Mouse (Mus musculus) forebrain, embryonic 12.5 days (tissue): Measurements from ENCODE around the gene Myo1g. TPM values are rescaled to one million over a fixed set of nuclear protein-coding genes. Genes with fewer than 3 reads are reported as not detected.
"Not testable (repeated sequence)": the region's sequence is repeated elsewhere in the genome, so short reads cannot be mapped to it uniquely, and the experiment has no call there.

Experiments
- ATAC-seq: fragments of 200-750 bp; cut with Nextera tagmentation; 2 replicates; pipeline ENCODE4 v1.8.0; 2017; ENCODE audit warnings: moderate TSS enrichment; ENCODE audit not compliant: low FRiP score
- H3K27ac ChIP-seq: fragments of 300-500 bp; sonication (generic); 2 replicates; pipeline ENCODE4 v1.5.1; 2016; ENCODE audit warnings: mild to moderate bottlenecking
- H3K27me3 ChIP-seq: fragments of 300-500 bp; sonication (generic); 2 replicates; pipeline ENCODE4 v1.6.1; 2016; ENCODE audit warnings: mild to moderate bottlenecking
- H3K36me3 ChIP-seq: fragments of 300-500 bp; sonication (generic); replicated peaks from 2 replicates; pipeline ENCODE4 v1.6.1; 2016; ENCODE audit warnings: mild to moderate bottlenecking
- H3K4me1 ChIP-seq: fragments of 300-500 bp; sonication (generic); 2 replicates; pipeline ENCODE4 v1.6.1; 2016
- H3K4me2 ChIP-seq: fragments of 300-500 bp; sonication (generic); 2 replicates; pipeline ENCODE4 v1.6.1; 2016; ENCODE audit warnings: mild to moderate bottlenecking, moderate library complexity
- H3K4me3 ChIP-seq: fragments of 300-500 bp; sonication (generic); replicated peaks from 2 replicates; pipeline ENCODE4 v1.5.1; 2016; ENCODE audit warnings: mild to moderate bottlenecking
- H3K9ac ChIP-seq: fragments of 300-500 bp; sonication (generic); 2 replicates; pipeline ENCODE4 v1.6.1; 2016; ENCODE audit warnings: mild to moderate bottlenecking
- H3K9me3 ChIP-seq: fragments of 300-500 bp; sonication (generic); 2 replicates; pipeline ENCODE4 v1.6.1; 2016
- WGBS: fragments of 180-500 bp; shearing (Covaris S2); methylation state at CpG from one replicate; pipeline ENCODE4 v1.1.7; 2016; 5-methylcytosine and 5-hydroxymethylcytosine counted together
- polyA plus RNA-seq: library from polyadenylated mRNA; unstranded; fragments of >200 nt; fragmentation: Nextera tagmentation; extraction: Ambion mirVana; gene quantifications from 2 replicates; pipeline ENCODE4 v1.2.1, GENCODE M21; 2016

Gene Myo1g
- polyA plus RNA-seq, 1 experiment from 2014 or later, result 0.31 TPM

GRCm38 (mm10) chr11:6527256-6528185 lies 6.8 kb upstream of the Myo1g start:
- peaks cover 30% of the 10 kb centered on the region for H3K36me3 ChIP-seq
- H3K4me1 ChIP-seq, result peaks cover 23% of the 10 kb centered on the region
- H3K9me3 ChIP-seq, result no peaks in the 10 kb centered on the region
- peak overlapping the region; percentile 75; the same call in 1 of the 2 replicates for H3K27ac ChIP-seq
- H3K4me2 ChIP-seq, result peak overlapping the region; percentile 76
- peak overlapping the region; percentile 55 for H3K4me3 ChIP-seq
- ATAC-seq, result 0 out of 2 replicates have a peak, but pooled peaks have one; percentile 21
- WGBS, result 21% methylated on average over 10 of the region's 10 CpGs
- peak overlapping the region; percentile 71 for H3K9ac ChIP-seq
- no peaks in the 10 kb centered on the region for H3K27me3 ChIP-seq

DNA sequence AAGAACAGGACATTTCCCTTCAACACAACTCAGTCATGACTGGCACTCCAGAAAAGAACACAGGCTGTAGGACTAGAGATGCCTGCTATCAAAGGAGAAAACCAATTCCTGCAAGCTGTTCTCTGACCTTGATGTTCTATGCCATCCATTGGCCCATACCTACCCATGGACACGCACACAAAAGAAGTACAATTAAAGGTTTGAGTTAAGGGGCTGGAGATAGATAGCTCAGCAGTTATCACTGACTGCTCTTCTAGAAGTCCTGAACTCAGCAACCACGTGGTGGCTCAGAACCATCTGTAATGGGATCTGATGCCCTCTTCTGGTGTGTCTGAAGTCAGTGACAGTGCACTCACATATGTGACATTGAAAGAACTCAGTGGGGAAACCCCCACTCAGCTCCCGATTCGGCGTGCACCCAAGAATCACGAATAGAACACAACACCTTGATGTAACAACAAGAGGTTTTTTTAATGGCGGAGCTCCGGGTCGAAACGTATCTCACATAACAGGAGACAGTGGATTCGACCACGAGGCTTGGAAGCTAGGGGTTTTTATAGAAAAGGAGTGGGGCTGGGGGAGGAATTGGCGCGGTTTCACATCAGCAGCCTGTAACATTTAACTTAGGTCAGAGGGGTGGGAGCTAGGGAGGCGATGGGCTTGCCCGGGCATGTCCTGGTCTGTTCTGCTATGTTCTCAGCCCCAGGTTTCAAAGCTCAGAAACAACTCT lies 5.9 kb upstream of the Myo1g start:
- peak overlapping the region; percentile 76 for H3K4me2 ChIP-seq
- H3K4me3 ChIP-seq, result peak overlapping the region; percentile 55
- peaks cover 30% of the 10 kb centered on the region for H3K36me3 ChIP-seq
- not testable (repeated sequence) for ATAC-seq, H3K27ac ChIP-seq, H3K9me3 ChIP-seq, H3K27me3 ChIP-seq
- H3K4me1 ChIP-seq, result peaks cover 23% of the 10 kb centered on the region
- 75% methylated on average over 13 of the region's 16 CpGs for WGBS
- peak overlapping the region; percentile 71; the same call in 1 of the 2 replicates for H3K9ac ChIP-seq

DNA sequence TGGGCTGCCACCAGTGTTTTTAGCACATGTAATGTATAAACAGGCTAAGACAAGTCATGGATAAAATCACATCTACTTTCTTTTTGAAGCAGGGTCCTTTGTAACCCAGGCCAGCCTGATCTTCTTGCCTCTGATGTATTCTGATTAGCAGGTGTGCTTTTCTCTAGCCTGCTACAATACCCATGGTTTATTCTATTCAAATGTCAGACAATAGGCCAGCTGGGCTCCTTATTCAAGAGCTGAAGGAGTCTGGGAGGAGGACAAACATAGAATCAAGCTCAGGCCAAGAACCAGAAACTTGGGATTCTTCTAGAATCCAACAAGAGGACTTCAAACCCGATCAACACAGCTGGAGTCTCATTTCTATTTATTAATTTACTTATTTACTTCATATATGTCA lies 4.5 kb upstream of the Myo1g start:
- H3K9me3 ChIP-seq, result no peaks in the 10 kb centered on the region
- H3K4me2 ChIP-seq, result no peak overlapping the region
- no peak overlapping the region for H3K9ac ChIP-seq
- 42% methylated on average over 1 of the region's 1 CpGs for WGBS
- H3K27ac ChIP-seq, result no peak overlapping the region; the same call in 1 of the 2 replicates
- no peaks in the 10 kb centered on the region for H3K27me3 ChIP-seq
- H3K4me3 ChIP-seq, result no peak overlapping the region
- H3K4me1 ChIP-seq, result peaks cover 23% of the 10 kb centered on the region
- ATAC-seq, result no peak
- peaks cover 30% of the 10 kb centered on the region for H3K36me3 ChIP-seq

DNA sequence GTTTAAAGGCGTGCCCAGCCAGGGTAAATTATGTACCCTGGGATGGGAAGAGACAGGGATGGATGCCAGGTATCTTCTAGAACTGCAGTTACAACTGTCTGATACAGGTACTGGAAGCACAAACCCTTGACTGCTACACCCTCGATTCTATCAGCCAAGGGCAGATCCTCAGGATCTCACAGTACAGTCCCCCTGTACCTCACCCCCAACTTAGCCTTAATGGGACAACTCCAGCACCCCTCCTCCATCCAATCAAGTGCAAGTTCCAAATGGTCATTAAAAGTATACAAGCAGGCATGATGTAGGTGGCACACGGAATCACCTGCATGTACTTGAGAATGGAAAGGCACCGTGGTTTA lies 4.1 kb upstream of the Myo1g start:
- no peak overlapping the region for H3K4me3 ChIP-seq
- peak overlapping the region; percentile 51; the same call in 1 of the 2 replicates for H3K27ac ChIP-seq
- no peak overlapping the region for H3K9ac ChIP-seq
- H3K4me2 ChIP-seq, result no peak overlapping the region
- 91% methylated on average over 4 of the region's 4 CpGs for WGBS
- H3K4me1 ChIP-seq, result peaks cover 23% of the 10 kb centered on the region
- no peaks in the 10 kb centered on the region for H3K27me3 ChIP-seq
- ATAC-seq, result no peak
- H3K36me3 ChIP-seq, result peaks cover 30% of the 10 kb centered on the region
- H3K9me3 ChIP-seq, result no peaks in the 10 kb centered on the region

GRCm38 (mm10) chr11:6524165-6524879 lies 3.6 kb upstream of the Myo1g start:
- Histone ChIP-seq H3K27ac (peak overlapping the region; percentile 51; the same call in 1 of the 2 replicates), H3K4me1 (peaks cover 23% of the 10 kb centered on the region), H3K9me3 (no peaks in the 10 kb centered on the region), H3K36me3 (peaks cover 30% of the 10 kb centered on the region), H3K27me3 (no peaks in the 10 kb centered on the region), H3K9ac (no peak overlapping the region), H3K4me2 (no peak overlapping the region), H3K4me3 (no peak overlapping the region)
- no peak for ATAC-seq
- WGBS, result 89% methylated on average over 8 of the region's 8 CpGs

DNA sequence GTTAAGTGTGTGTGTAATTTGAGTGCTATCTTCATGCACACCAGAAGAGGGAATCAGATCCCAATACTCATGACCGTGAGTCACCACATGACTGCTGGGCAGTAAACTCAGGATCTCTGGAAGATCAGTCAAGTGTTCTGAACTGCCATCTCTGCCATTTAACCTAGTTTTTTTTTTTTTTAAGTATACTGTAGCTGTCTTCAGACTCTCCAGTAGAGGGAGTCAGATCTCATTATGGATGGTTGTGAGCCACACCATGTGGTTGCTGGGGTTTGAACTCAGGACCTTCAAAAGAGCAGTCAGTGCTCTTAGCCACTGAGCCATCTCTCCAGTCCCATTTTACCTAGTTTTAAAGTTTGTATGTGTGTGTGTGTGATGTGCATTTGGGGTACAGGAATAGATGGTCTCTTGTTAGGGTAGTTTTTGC lies 2.9 kb upstream of the Myo1g start:
- peaks cover 20% of the 10 kb centered on the region for H3K4me1 ChIP-seq
- no peak overlapping the region for H3K9ac ChIP-seq
- H3K36me3 ChIP-seq, result peaks cover 30% of the 10 kb centered on the region
- WGBS, result 44% methylated on average over 1 of the region's 1 CpGs
- H3K4me2 ChIP-seq, result no peak overlapping the region
- H3K9me3 ChIP-seq, result no peaks in the 10 kb centered on the region
- H3K27ac ChIP-seq, result no peak overlapping the region
- no peak for ATAC-seq
- no peaks in the 10 kb centered on the region for H3K27me3 ChIP-seq
- H3K4me3 ChIP-seq, result no peak overlapping the region

DNA sequence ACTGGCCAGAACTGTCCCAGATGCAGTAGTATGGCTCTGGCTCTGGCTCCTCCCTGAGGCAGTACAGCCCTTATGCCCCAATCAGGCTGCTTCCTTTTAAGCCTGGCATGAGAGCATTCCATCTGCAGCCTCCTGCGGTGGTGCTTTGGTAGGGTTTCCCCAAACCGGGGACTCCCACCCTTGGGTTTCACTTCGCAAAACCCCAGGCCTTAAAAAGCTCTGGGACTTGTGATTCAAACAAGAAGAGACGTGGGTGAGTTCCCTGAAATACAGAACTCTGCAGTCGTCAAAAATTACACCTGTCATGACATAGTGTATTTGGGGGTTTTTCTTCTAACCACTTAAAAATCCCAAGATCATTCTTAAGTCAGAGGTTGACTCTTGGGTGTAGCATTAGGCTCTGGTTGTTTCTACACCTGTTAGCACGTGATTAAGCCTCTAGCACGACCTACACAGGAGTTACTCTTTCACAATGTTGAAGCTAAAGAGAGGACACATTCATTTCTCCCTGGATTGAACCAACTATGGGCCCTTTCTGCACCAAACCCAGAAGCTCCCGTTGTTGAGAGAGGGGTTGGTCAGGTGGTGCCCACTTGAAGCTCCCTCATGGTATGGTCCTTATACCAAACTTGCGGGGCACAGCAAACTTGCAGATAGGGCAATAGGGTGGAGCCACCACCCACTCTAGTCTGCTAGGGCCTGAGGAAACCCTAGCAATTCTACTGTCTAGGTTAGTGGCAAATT lies 2.2 kb upstream of the Myo1g start:
- H3K27ac ChIP-seq, result no peak overlapping the region
- no peak overlapping the region for H3K4me2 ChIP-seq
- H3K4me3 ChIP-seq, result no peak overlapping the region
- H3K4me1 ChIP-seq, result peaks cover 17% of the 10 kb centered on the region
- no peaks in the 10 kb centered on the region for H3K27me3 ChIP-seq
- H3K36me3 ChIP-seq, result peaks cover 30% of the 10 kb centered on the region
- WGBS, result 77% methylated on average over 9 of the region's 9 CpGs
- no peak overlapping the region for H3K9ac ChIP-seq
- H3K9me3 ChIP-seq, result no peaks in the 10 kb centered on the region
- ATAC-seq, result no peak

DNA sequence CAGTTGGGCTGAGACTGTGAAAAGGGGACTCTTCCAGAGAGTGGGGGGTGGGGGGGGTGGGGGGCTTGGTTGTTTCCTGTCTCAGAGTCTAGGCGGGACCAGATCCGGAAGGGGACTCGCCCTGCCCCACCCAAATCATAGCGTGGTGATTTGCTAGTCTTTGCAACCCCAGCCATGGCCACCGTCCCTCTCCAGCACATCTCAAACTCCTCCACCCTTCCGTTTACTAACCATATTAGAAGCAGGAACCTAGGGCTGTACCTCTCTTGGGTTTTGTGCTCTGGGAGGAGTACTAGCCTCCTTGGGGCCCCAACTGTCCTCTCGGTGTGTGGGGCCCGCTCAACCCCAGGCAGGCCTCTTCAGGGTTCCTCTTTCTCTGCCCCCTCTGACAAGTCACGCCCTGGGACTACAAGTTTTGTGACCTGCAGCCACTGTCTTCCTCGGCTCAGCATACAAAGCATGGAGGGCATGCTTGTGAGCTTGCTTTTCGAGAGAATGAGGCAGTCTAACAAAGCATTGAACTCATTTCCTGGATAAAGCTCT lies 1.2 kb downstream of the Myo1g start:
- no peak overlapping the region for H3K4me3 ChIP-seq

DNA sequence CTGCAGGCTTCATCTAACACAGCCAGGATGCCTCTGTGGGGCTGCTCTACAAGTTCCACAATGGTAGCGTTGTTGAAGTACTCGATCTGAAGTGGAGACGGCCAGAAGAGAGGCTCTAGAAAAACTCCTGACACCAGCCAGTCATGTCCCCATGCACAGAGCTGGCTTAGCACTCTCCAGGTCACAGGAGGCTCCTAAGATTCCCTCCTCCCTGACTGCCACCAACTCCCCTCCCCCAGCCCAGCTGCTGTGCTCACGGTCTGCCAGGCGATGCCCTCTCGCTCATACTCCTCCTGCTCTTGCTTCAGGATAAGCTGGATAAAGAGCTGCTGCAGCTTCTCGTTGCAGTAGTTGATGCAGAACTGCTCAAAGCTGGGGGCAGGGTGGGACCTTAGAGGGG lies 5.9 kb downstream of the Myo1g start:
- no peaks in the 10 kb centered on the region for H3K4me1 ChIP-seq
- H3K9me3 ChIP-seq, result no peaks in the 10 kb centered on the region
- no peak overlapping the region for H3K4me2 ChIP-seq
- ATAC-seq, result no peak
- H3K27ac ChIP-seq, result no peak overlapping the region
- 50% methylated on average over 7 of the region's 7 CpGs for WGBS
- no peaks in the 10 kb centered on the region for H3K27me3 ChIP-seq
- H3K9ac ChIP-seq, result no peak overlapping the region
- no peaks in the 10 kb centered on the region for H3K36me3 ChIP-seq
- H3K4me3 ChIP-seq, result no peak overlapping the region

More for the DNA sequence above, 1.2 kb downstream of the Myo1g start:
- peaks cover 9% of the 10 kb centered on the region for H3K36me3 ChIP-seq
- H3K27ac ChIP-seq, result no peak overlapping the region
- no peak for ATAC-seq
- no peaks in the 10 kb centered on the region for H3K4me1 ChIP-seq
- no peak overlapping the region for H3K4me2 ChIP-seq
- H3K27me3 ChIP-seq, result no peaks in the 10 kb centered on the region
- H3K9ac ChIP-seq, result no peak overlapping the region
- 78% methylated on average over 11 of the region's 11 CpGs for WGBS
- H3K9me3 ChIP-seq, result no peaks in the 10 kb centered on the region

- Histone ChIP-seq H3K4me1 (no peaks in the 10 kb centered on the region), H3K4me3 (no peak overlapping the region), H3K27ac (no peak overlapping the region), H3K4me2 (no peak overlapping the region), H3K9ac (no peak overlapping the region), H3K36me3 (no peaks in the 10 kb centered on the region), H3K27me3 (no peaks in the 10 kb centered on the region), H3K9me3 (no peaks in the 10 kb centered on the region)
- 64% methylated on average over 1 of the region's 1 CpGs for WGBS
- ATAC-seq, result no peak
These were observed 12.4 kb downstream of the Myo1g start for GRCm38 (mm10) chr11:6508269-6508876.

- no peak for ATAC-seq
- H3K9me3 ChIP-seq, result no peaks in the 10 kb centered on the region
- no peaks in the 10 kb centered on the region for H3K27me3 ChIP-seq
- no peak overlapping the region for H3K4me2 ChIP-seq
- H3K27ac ChIP-seq, result no peak overlapping the region
- no peak overlapping the region for H3K9ac ChIP-seq
- H3K4me3 ChIP-seq, result no peak overlapping the region
- 90% methylated on average over 9 of the region's 9 CpGs for WGBS
- no peaks in the 10 kb centered on the region for H3K4me1 ChIP-seq
- H3K36me3 ChIP-seq, result no peaks in the 10 kb centered on the region
These were observed 14.2 kb downstream of the Myo1g start for GRCm38 (mm10) chr11:6506516-6506915.
